ENCODE assay signal across 22 mouse cellular contexts in genomic region chr3:22092784-22093183, GRCm38 (mm10).
"Had no signal": no experiment of that assay in that cellular context is flagged by ENCODE, and none has a peak within 500 bp of the region (broad histone marks: within the 10 kb centered on the region; RNA-seq: fewer than 3 reads in every experiment).

No protein-coding gene starts in this region.

- ATAC-seq: liver, postnatal 0 days; lung, postnatal 0 days; midbrain, embryonic 13.5 days; midbrain, embryonic 16.5 days had no signal

- H3K36me3 ChIP-seq: lung, embryonic 15.5 days; midbrain, embryonic 13.5 days; neural tube, embryonic 13.5 days; neural tube, embryonic 15.5 days had no signal

- H3K4me2 ChIP-seq: lung, embryonic 15.5 days; midbrain, embryonic 11.5 days; midbrain, embryonic 13.5 days; neural tube, embryonic 13.5 days; neural tube, embryonic 15.5 days had no signal

- H3K27ac ChIP-seq: lung, embryonic 15.5 days; macrophage; midbrain, embryonic 13.5 days; neural tube, embryonic 13.5 days; neural tube, embryonic 15.5 days had no signal

- H3K4me3 ChIP-seq: lung, embryonic 15.5 days; megakaryocyte, embryonic 14.5 days; midbrain, embryonic 13.5 days; myocyte; neural tube, embryonic 13.5 days; neural tube, embryonic 15.5 days had no signal

- DNase-seq: liver, postnatal 0 days; lung, adult 2 months; lung, postnatal 14 days; lung, postnatal 36 days; retina, postnatal 1 day; right cerebral cortex, adult 18-20 months; right cerebral cortex, postnatal 25 days; right cerebral cortex, postnatal 4 days; spleen, adult 18-20 months; thymus, adult 2 months; thymus, postnatal 25 days; thymus, postnatal 4 days had no signal

- H3K9me3 ChIP-seq: lung, embryonic 15.5 days; megakaryocyte, embryonic 14.5 days; midbrain, embryonic 13.5 days; neural tube, embryonic 13.5 days; neural tube, embryonic 15.5 days had no signal

- H3K9ac ChIP-seq: liver, postnatal 0 days; lung, embryonic 15.5 days; midbrain, embryonic 13.5 days; neural tube, embryonic 13.5 days; neural tube, embryonic 15.5 days had no signal

- H3K27me3 ChIP-seq: lung, embryonic 15.5 days; megakaryocyte, embryonic 14.5 days; midbrain, embryonic 13.5 days; neural tube, embryonic 13.5 days; neural tube, embryonic 15.5 days had no signal
